Mouse (Mus musculus) heart, adult 2 months (tissue): Measurements from ENCODE around the gene Camk1d. TPM values are rescaled to one million over a fixed set of nuclear protein-coding genes. Genes with fewer than 3 reads are reported as not detected.

Experiments
- DNase-seq, 2 experiments: peaks; one replicate each; pipeline ENCODE4 v3.0.0; 2021
- H3K27ac ChIP-seq: fragments of 200-600 bp; 2 replicates; pipeline ENCODE4 v1.8.1; 2022
- H3K27me3 ChIP-seq: fragments of 200-500 bp; 2 replicates; pipeline ENCODE4 v1.6.1; 2012; ENCODE audit warnings: mild to moderate bottlenecking, low read length, inconsistent platforms, mixed read lengths; ENCODE audit not compliant: control insufficient read depth, insufficient read depth
- H3K36me3 ChIP-seq: fragments of 200-500 bp; 2 replicates; pipeline ENCODE4 v1.6.1; 2012; ENCODE audit warnings: low read length, inconsistent platforms; ENCODE audit not compliant: control insufficient read depth, insufficient read depth
- H3K4me1 ChIP-seq: fragments of 200-500 bp; 2 replicates; pipeline ENCODE4 v1.6.1; 2011; ENCODE audit warnings: low read length; ENCODE audit not compliant: control insufficient read depth, insufficient read depth
- H3K4me3 ChIP-seq: fragments of 200-600 bp; 2 replicates; pipeline ENCODE4 v1.8.1; 2022
- H3K79me2 ChIP-seq: fragments of 200-500 bp; replicated peaks from 2 replicates; pipeline ENCODE4 v1.6.1; 2012; ENCODE audit warnings: mild to moderate bottlenecking, inconsistent platforms, low read length, moderate library complexity, mixed read lengths; ENCODE audit not compliant: control insufficient read depth, insufficient read depth
- H3K9ac ChIP-seq: fragments of 200-500 bp; 2 replicates; pipeline ENCODE4 v1.6.1; 2012; ENCODE audit warnings: low read depth, mild to moderate bottlenecking, control low read depth, inconsistent platforms, low read length, mixed read lengths
- CTCF ChIP-seq: fragments of 200-600 bp; IDR thresholded peaks from 2 replicates; pipeline ENCODE4 v1.8.1; 2022; ENCODE audit warnings: antibody characterized with exemption, mild to moderate bottlenecking, moderate library complexity
- EP300 ChIP-seq: fragments of 200-500 bp; IDR thresholded peaks from 2 replicates; pipeline ENCODE4 v1.6.1; 2011; ENCODE audit warnings: low read depth, low read length, control low read depth; ENCODE audit not compliant: insufficient read depth
- POLR2A ChIP-seq: fragments of 200-500 bp; IDR thresholded peaks from 2 replicates; pipeline ENCODE4 v1.6.1; 2011; ENCODE audit warnings: mild to moderate bottlenecking, low read depth, low read length, control low read depth; ENCODE audit not compliant: insufficient read depth
- WGBS: fragments of 180-500 bp; shearing (Covaris S2); methylation state at CpG from one replicate; pipeline ENCODE4 v1.1.7; 2018; 5-methylcytosine and 5-hydroxymethylcytosine counted together
- intact Hi-C: fragments of 180-260 bp; cut with DNase I; formaldehyde crosslinking; loops from one replicate; pipeline ENCODE4 v1.15.1; 2025
- polyA plus RNA-seq: library from polyadenylated mRNA; depleted of rRNA; stranded (reverse); fragments of >200 nt; gene quantifications from 2 replicates; pipeline ENCODE4 v1.2.3, GENCODE M21; 2012
- total RNA-seq, 2 experiments: library from RNA; stranded (reverse); gene quantifications; 2 replicates each; pipeline ENCODE4 v1.2.3; 2021

The Camk1d gene
- total and polyA plus RNA-seq, 3 experiments, result 2.5 to 4.9 (median 4.3) TPM

- H3K79me2 ChIP-seq, result no peaks in the 10 kb centered on the region
- DNase-seq, result peak in 1 of 2 experiments; percentile 6
- H3K4me1 ChIP-seq, result peaks cover 1% of the 10 kb centered on the region
- no peaks in the 10 kb centered on the region for H3K27me3 ChIP-seq
- no peak overlapping the region for H3K4me3 ChIP-seq
- no peak overlapping the region for H3K27ac ChIP-seq
- WGBS, result 61% methylated on average over 6 of the region's 6 CpGs
- 0 out of 2 replicates have a peak, but pooled peaks cover 2% of the 10 kb centered on the region for H3K36me3 ChIP-seq
- TF ChIP-seq EP300 (no peak), CTCF (no peak), POLR2A (no peak)
- intact Hi-C loops, result loop anchor here (10.0 kb wide), 1 partner anchor 138 kb away; no protein-coding TSS in a partner anchor
- no peak overlapping the region for H3K9ac ChIP-seq
Observed at GRCm38 (mm10) chr2:5592461-5593136, 121.7 kb downstream of the Camk1d start.

DNA sequence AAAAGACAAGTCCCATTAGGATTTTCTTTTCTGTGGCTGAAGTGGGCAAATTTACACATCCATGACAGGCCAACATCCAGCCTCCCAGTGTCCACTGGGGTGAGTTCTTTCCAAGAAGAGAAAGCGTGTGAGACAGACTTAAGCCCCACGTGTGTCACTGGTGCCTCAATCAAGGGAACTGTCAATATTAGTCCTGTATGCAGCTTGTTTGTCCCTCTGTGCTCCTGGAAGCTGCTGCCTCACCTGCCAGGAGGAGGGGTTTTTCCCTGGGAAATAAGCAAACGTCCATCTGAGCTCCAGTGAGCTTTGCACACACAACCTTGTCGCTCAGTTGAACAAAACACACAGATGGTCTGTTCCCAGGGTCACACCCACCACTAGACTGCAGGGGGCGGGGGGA is 124.2 kb downstream of the Camk1d start:
- intact Hi-C loops, result loop anchor here (10.0 kb wide), 1 partner anchor 135 kb away; no protein-coding TSS in a partner anchor
- WGBS, result 80% methylated on average over 5 of the region's 5 CpGs
- Histone ChIP-seq H3K9ac (no peak overlapping the region), H3K79me2 (no peaks in the 10 kb centered on the region), H3K27me3 (no peaks in the 10 kb centered on the region), H3K36me3 (0 out of 2 replicates have a peak, but pooled peaks cover 2% of the 10 kb centered on the region), H3K4me1 (peaks cover 1% of the 10 kb centered on the region), H3K27ac (no peak overlapping the region), H3K4me3 (no peak overlapping the region)
- TF ChIP-seq CTCF (no peak), EP300 (no peak), POLR2A (no peak)
- DNase-seq, result no peak

GRCm38 (mm10) chr2:5589163-5589562 is 125.2 kb downstream of the Camk1d start:
- intact Hi-C loops, result no loop called here
- Histone ChIP-seq H3K27me3 (no peaks in the 10 kb centered on the region), H3K36me3 (0 out of 2 replicates have a peak, but pooled peaks cover 2% of the 10 kb centered on the region), H3K9ac (no peak overlapping the region), H3K27ac (no peak overlapping the region), H3K4me3 (no peak overlapping the region), H3K79me2 (no peaks in the 10 kb centered on the region), H3K4me1 (peaks cover 1% of the 10 kb centered on the region)
- DNase-seq, result no peak
- TF ChIP-seq CTCF (no peak), EP300 (no peak), POLR2A (no peak)
- WGBS, result 85% methylated on average over 5 of the region's 5 CpGs

DNA sequence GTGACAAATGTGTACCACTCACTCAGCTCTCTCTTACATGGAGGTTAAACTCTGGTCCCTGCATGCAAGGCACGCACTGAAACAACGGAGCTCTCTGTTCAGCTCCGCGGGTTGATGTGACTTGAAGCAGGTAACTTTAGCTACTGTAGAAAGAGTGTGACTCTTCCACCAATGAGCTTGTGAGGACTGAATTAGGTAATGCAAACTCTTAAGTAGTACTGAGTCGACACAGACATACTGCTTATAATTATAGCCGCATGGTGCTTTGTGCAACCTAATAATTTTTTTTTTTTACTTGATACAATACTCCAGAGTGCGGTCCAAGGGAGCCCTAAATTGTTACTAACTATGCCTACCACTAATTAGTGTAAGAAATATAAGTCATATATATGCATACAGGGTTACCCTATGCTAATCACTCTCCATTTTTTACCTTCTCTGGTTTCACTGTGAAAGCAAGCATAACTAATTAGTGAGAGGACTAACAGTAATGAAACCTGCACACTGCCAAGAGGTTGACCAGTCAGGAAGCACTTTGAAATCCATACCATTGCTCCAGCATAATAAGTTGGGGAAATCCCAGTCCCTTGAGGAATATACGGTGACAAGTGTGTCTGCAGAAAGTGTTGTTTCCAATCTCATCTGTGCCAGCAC is 125.9 kb downstream of the Camk1d start:
- peaks cover 1% of the 10 kb centered on the region for H3K4me1 ChIP-seq
- TF ChIP-seq POLR2A (no peak), EP300 (no peak), CTCF (no peak)
- no peaks in the 10 kb centered on the region for H3K79me2 ChIP-seq
- H3K36me3 ChIP-seq, result 0 out of 2 replicates have a peak, but pooled peaks cover 2% of the 10 kb centered on the region
- no peaks in the 10 kb centered on the region for H3K27me3 ChIP-seq
- intact Hi-C loops, result no loop called here
- DNase-seq, result no peak
- no peak overlapping the region for H3K4me3 ChIP-seq
- H3K9ac ChIP-seq, result no peak overlapping the region
- whole genome bisulfite sequencing, result 90% methylated on average over 8 of the region's 8 CpGs
- no peak overlapping the region for H3K27ac ChIP-seq

GRCm38 (mm10) chr2:5584318-5585027 is 129.8 kb downstream of the Camk1d start:
- no peaks in the 10 kb centered on the region for H3K27me3 ChIP-seq

More at GRCm38 (mm10) chr2:5584318-5585027, 129.8 kb downstream of the Camk1d start:
- intact Hi-C loops, result no loop called here
- Histone ChIP-seq H3K27ac (no peak overlapping the region), H3K4me1 (peaks cover under 1% of the 10 kb centered on the region; the same call in 1 of the 2 replicates), H3K79me2 (no peaks in the 10 kb centered on the region), H3K4me3 (no peak overlapping the region), H3K36me3 (no peaks in the 10 kb centered on the region), H3K9ac (no peak overlapping the region)
- no peak for TF ChIP-seq POLR2A
- no peak for TF ChIP-seq CTCF
- TF ChIP-seq EP300, result no peak
- no peak for DNase-seq
- 75% methylated on average over 6 of the region's 6 CpGs for WGBS
